Mouse (Mus musculus) left cerebral cortex, postnatal 14 days (tissue): ENCODE data around the gene Fam3b. TPM values are rescaled to one million over a fixed set of nuclear protein-coding genes. Genes with fewer than 3 reads are reported as not detected.

Experiments
- DNase-seq, 2 experiments: peaks; one replicate each; pipeline ENCODE4 v3.0.0; 2021 to 2022; ENCODE audit warnings: low spot score in 2 of 2, mixed read lengths in 1 of 2
- intact Hi-C: fragments of 180-260 bp; cut with DNase I; formaldehyde crosslinking; loops from one replicate; pipeline ENCODE4 v1.15.1; 2025
- long read RNA-seq, 2 experiments: library from polyadenylated mRNA; stranded (forward); transcript quantifications; one replicate each; pipeline ENCODE4 v2.0.0; 2021
- total RNA-seq, 2 experiments: library from RNA; stranded (reverse); gene quantifications; 2 replicates each; pipeline ENCODE4 v1.2.3; 2021

Gene Fam3b
- total RNA-seq: not detected
- long read RNA-seq, experiment 1: 0 reads
- long read RNA-seq, experiment 2: 0 reads

GRCm38 (mm10) chr16:97514099-97514940 lies at the start of gene Fam3b:
Fam3b (minus strand) TSS chr16:97514816.
- no peak for DNase-seq
- intact Hi-C loops: no loop called here

GRCm38 (mm10) chr16:97544340-97544739 lies 29.7 kb upstream of the Fam3b start:
- intact Hi-C loops: no loop called here
- DNase-seq: no peak

GRCm38 (mm10) chr16:97536859-97537258 lies 22.2 kb upstream of the Fam3b start:
- no peak for DNase-seq
- intact Hi-C loops: no loop called here

- intact Hi-C loops: no loop called here
- peak; percentile 62 to 79 for DNase-seq
Observed at GRCm38 (mm10) chr16:97535808-97536413, 21.3 kb upstream of the Fam3b start.

GRCm38 (mm10) chr16:97534876-97535461 lies 20.4 kb upstream of the Fam3b start:
- intact Hi-C loops: no loop called here
- peak; percentile 34 to 70 for DNase-seq

- no peak for DNase-seq
- intact Hi-C loops: no loop called here
Observed at GRCm38 (mm10) chr16:97534448-97534847, 19.8 kb upstream of the Fam3b start.

GRCm38 (mm10) chr16:97533751-97534150 lies 19.1 kb upstream of the Fam3b start:
- DNase-seq: no peak
- intact Hi-C loops: no loop called here

GRCm38 (mm10) chr16:97533126-97533525 lies 18.5 kb upstream of the Fam3b start:
- no peak for DNase-seq
- intact Hi-C loops: no loop called here

GRCm38 (mm10) chr16:97529241-97529640 lies 14.6 kb upstream of the Fam3b start:
- DNase-seq: no peak
- intact Hi-C loops: no loop called here

- DNase-seq: peak in 1 of 2 experiments; percentile 65
- intact Hi-C loops: no loop called here
Observed at GRCm38 (mm10) chr16:97523024-97523423, 8.4 kb upstream of the Fam3b start.

GRCm38 (mm10) chr16:97521983-97522382 lies 7.4 kb upstream of the Fam3b start:
- DNase-seq: no peak
- intact Hi-C loops: no loop called here

- DNase-seq: no peak
- intact Hi-C loops: no loop called here
Observed at GRCm38 (mm10) chr16:97516341-97516740, 1.7 kb upstream of the Fam3b start.

GRCm38 (mm10) chr16:97512347-97512751 lies 2.3 kb downstream of the Fam3b start:
- no peak for DNase-seq
- intact Hi-C loops: no loop called here

GRCm38 (mm10) chr16:97511495-97511894 lies 3.1 kb downstream of the Fam3b start:
- DNase-seq: no peak
- intact Hi-C loops: no loop called here

GRCm38 (mm10) chr16:97510849-97511248 lies 3.8 kb downstream of the Fam3b start:
- no peak for DNase-seq
- intact Hi-C loops: no loop called here

GRCm38 (mm10) chr16:97507783-97508182 lies 6.8 kb downstream of the Fam3b start:
- intact Hi-C loops: no loop called here

GRCm38 (mm10) chr16:97504793-97505192 lies 9.8 kb downstream of the Fam3b start:
- intact Hi-C loops: no loop called here
- DNase-seq: no peak

More at GRCm38 (mm10) chr16:97507783-97508182, 6.8 kb downstream of the Fam3b start:
- DNase-seq: no peak

GRCm38 (mm10) chr16:97503849-97504248 lies 10.8 kb downstream of the Fam3b start:
- intact Hi-C loops: no loop called here
- no peak for DNase-seq

GRCm38 (mm10) chr16:97500901-97501300 lies 13.7 kb downstream of the Fam3b start:
- intact Hi-C loops: no loop called here
- peak in 1 of 2 experiments; percentile 9 for DNase-seq

GRCm38 (mm10) chr16:97499450-97499849 lies 15.2 kb downstream of the Fam3b start:
- no peak for DNase-seq
- intact Hi-C loops: no loop called here
